Mouse (Mus musculus): ENCODE results near the gene Napepld. TPM values are rescaled to one million over a fixed set of nuclear protein-coding genes. Genes with fewer than 3 reads are reported as not detected.
A peak's percentile ranks its signal among the peaks of the same experiment; 100 is the strongest.

Napepld gene
- polyA plus RNA-seq, 1 experiment = 9.5 TPM

DNA sequence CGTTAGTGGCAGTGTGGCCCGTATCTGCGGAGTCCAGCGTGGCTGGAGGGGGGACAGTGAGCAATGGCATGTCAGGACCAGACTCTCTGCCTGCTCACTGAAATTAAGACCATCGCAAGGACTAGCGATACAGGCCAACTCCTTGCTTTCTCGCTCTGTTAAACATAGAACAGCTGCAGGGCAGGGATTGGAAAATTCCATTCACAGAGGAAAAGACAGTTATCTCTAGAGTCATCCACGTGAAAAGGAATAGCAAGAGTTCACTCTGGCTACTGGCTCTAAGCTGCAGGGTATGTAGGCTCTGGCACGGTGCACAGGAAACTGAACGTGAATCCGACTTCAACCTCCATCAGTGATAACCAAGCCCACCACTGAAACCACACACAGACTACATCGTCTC lies 26.2 kb downstream of the Napepld start:
- Histone ChIP-seq H3K4me3 (ENCODE audit: insufficient read depth, low read length) (no peak overlapping the region), H3K4me1 (ENCODE audit: control insufficient read depth, insufficient read depth, low read length) (peaks cover 1% of the 10 kb centered on the region; the same call in 1 of the 2 replicates), H3K27ac (ENCODE audit: insufficient read depth, low read length) (no peak overlapping the region)
- TF ChIP-seq CTCF (IDR thresholded peaks at IDR 0.05; ENCODE audit: extremely low read depth, insufficient read depth, low read length) (no peak), POLR2A (IDR thresholded peaks at IDR 0.05; ENCODE audit: extremely low read depth, insufficient read depth, low read length) (no peak)

DNA sequence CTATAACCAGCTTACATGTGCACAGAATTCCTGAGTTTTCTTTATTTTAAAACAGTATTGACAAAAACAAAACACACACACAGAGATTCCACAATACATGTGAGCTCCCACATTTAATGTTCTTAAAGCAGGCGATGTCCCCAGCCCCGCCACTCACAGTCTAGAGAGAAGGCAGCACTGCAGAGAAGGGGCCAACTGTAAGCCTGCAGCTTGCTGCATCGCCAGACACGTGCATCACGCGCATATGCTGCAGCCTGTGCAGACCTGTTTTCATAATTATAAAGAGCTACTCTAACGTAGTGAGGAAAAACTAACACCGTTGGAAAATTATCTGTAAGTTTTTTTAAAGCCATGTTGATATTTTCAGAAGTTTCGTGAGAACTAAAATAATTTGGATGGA lies 27.5 kb downstream of the Napepld start:
- H3K4me3 ChIP-seq (ENCODE audit: insufficient read depth, low read length) = no peak overlapping the region
- TF ChIP-seq POLR2A (IDR thresholded peaks at IDR 0.05; ENCODE audit: extremely low read depth, insufficient read depth, low read length) = no peak
- TF ChIP-seq CTCF (IDR thresholded peaks at IDR 0.05; ENCODE audit: extremely low read depth, insufficient read depth, low read length) = no peak
- no peaks in the 10 kb centered on the region for H3K4me1 ChIP-seq (ENCODE audit: control insufficient read depth, insufficient read depth, low read length)
- no peak overlapping the region for H3K27ac ChIP-seq (ENCODE audit: insufficient read depth, low read length)

DNA sequence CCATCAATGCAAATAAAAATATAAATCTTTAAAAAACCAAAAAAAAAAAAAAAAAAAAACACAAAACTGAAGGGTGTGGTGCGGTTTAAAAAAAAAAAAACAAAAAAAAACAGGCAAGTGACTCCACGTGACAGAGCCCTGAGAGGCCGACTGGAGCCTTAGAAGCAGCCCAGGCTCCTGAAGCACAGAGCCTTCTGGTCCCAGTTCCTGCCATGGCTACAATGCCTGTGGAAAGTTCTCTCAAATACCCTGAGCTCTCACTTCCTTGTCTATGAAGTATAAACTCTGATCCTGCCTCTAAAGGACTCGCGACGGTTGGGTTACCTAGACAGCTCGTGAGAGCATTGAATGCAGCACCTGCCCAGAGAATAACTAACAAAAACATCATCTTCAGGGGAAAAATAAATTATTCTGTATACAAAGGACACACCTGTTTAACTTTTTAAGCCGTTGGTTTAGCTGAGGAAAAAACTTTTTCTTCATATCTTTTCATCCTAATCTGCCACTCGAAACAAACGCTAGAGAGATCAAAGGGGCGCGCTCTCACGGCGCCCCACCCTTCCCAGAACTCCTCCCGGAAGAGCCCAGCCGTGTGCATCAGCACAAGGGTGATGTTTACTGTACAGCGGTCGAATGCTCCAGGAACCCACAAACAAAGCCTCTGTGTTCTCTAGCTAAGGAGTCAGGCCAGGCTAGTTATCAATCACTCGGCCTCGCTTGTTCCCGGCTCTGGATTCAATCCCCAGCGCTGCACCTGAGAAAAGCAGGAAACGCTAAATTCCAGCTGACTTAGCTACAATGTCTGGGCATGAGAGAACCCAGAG lies 28.2 kb downstream of the Napepld start:
- 0 out of 2 replicates have a peak overlapping the region, but pooled peaks have one; percentile 34 for H3K27ac ChIP-seq (ENCODE audit: insufficient read depth, low read length)
- no peak for TF ChIP-seq POLR2A (IDR thresholded peaks at IDR 0.05; ENCODE audit: extremely low read depth, insufficient read depth, low read length)
- TF ChIP-seq CTCF (IDR thresholded peaks at IDR 0.05; ENCODE audit: extremely low read depth, insufficient read depth, low read length) = no peak
- H3K4me3 ChIP-seq (ENCODE audit: insufficient read depth, low read length) = no peak overlapping the region
- no peaks in the 10 kb centered on the region for H3K4me1 ChIP-seq (ENCODE audit: control insufficient read depth, insufficient read depth, low read length)

DNA sequence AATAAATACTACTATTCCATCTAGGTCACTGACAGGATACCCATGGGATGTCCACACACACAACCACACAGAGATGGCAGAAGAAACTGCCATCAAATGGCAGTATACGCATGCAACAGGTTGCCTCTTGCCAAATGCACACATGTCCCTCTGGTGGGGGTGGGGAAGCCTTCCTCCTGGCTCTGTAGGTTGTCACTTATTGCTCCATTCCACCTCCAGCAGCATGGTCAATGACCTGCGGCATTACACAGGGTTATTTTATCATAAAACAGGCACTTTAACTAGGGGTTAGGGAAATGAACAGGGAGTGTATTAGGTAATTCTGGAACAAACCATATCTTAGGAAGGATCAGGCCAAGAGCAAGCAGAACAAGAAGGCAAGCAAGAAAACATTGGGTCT lies 31.9 kb downstream of the Napepld start:
- Histone ChIP-seq H3K4me1 (ENCODE audit: control insufficient read depth, insufficient read depth, low read length) (no peaks in the 10 kb centered on the region), H3K27ac (ENCODE audit: insufficient read depth, low read length) (no peak overlapping the region), H3K4me3 (ENCODE audit: insufficient read depth, low read length) (no peak overlapping the region)
- no peak for TF ChIP-seq POLR2A (IDR thresholded peaks at IDR 0.05; ENCODE audit: extremely low read depth, insufficient read depth, low read length)
- TF ChIP-seq CTCF (IDR thresholded peaks at IDR 0.05; ENCODE audit: extremely low read depth, insufficient read depth, low read length) = no peak

DNA sequence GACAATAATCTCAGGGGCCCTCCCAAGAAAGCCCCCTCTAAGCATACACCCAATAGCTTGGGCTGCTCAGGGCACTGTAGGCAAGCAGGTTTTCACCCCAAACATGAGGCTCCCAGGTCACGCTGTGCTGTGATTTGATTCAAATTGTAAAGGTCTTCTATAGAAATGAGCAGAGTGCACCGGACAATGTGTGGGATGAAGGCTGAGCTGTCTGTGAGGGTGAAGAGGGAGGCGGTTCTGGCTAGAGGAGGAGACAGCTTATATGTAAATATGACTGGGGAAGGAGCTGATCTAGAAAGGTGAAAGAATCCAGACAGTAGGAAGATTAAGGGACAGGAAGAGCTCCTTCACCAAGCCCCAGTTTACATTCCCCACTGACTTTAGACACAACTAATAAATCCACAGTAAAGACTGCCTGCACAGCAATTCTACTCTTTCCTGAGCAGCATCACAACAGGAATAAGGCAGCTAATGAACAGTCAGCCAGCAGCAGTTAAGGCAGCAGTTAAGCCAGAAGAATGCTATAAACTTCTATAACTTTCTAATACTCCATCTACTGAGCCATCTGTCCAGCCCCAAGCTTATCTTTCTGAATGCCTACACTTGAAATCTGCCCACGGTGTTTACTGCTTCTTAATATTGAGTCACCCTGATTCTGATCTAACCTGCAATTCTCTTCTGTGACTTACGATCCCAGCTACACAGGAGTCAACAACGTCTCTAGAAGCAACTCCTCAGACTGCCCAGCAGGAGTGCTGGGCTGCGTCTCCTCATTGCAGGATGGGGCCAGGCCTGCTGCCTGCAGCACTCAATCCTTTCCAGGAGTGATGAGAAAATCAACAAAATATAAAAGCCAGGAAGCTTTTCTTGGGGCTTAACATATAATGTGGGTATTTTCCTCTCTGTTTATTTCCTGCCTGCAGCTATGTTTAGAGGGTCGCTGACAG lies 33.7 kb downstream of the Napepld start:
- no peak overlapping the region for H3K27ac ChIP-seq (ENCODE audit: insufficient read depth, low read length)
- no peak for TF ChIP-seq POLR2A (IDR thresholded peaks at IDR 0.05; ENCODE audit: extremely low read depth, insufficient read depth, low read length)
- TF ChIP-seq CTCF (IDR thresholded peaks at IDR 0.05; ENCODE audit: extremely low read depth, insufficient read depth, low read length) = no peak
- no peaks in the 10 kb centered on the region for H3K4me1 ChIP-seq (ENCODE audit: control insufficient read depth, insufficient read depth, low read length)
- H3K4me3 ChIP-seq (ENCODE audit: insufficient read depth, low read length) = no peak overlapping the region

DNA sequence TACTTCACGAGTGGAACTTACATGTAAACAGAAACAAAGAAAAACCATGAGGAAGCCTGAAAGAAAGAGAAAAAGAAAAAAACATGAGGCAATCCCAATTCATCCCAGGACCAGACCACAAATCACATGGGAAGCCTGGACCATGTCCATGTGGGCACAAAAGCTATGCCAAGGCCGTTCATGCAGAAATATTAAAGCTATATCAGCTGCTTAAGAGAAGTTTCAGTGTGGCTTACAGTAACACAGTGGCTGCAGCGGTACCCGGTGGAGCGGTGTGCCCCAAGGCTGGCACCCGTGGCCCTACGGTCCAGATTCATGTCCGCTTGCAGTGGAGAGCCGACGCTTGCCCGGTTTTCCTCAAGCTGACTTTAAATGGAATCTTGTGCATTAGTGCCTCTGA lies 38.1 kb downstream of the Napepld start:
- Histone ChIP-seq H3K27ac (ENCODE audit: insufficient read depth, low read length) (no peak overlapping the region), H3K4me3 (ENCODE audit: insufficient read depth, low read length) (no peak overlapping the region), H3K4me1 (ENCODE audit: control insufficient read depth, insufficient read depth, low read length) (peaks cover 2% of the 10 kb centered on the region; the same call in 1 of the 2 replicates)
- TF ChIP-seq POLR2A (IDR thresholded peaks at IDR 0.05; ENCODE audit: extremely low read depth, insufficient read depth, low read length) (no peak), CTCF (IDR thresholded peaks at IDR 0.05; ENCODE audit: extremely low read depth, insufficient read depth, low read length) (no peak)

DNA sequence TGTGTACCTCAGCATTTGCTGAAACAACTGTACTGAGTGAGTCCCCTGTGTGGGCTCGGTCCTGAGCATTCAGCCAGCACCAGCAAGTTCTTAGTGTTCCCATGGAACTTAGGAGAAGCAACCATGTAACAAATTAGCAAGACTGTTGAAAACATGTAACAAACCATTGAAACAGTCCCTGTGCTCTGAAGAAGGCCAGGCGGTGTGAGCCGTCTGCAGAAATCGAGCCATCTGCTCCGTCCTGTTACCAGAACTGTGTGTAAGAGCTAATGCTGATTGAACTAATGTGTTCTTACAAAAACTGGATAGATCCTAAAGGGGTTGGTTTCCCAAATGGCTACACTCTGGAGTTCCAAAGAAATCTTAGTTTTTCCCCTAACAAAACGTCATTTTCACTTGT lies 40.3 kb downstream of the Napepld start:
- H3K27ac ChIP-seq (ENCODE audit: insufficient read depth, low read length) = no peak overlapping the region
- H3K4me1 ChIP-seq (ENCODE audit: control insufficient read depth, insufficient read depth, low read length) = peaks cover 5% of the 10 kb centered on the region; the same call in 1 of the 2 replicates
- TF ChIP-seq CTCF (IDR thresholded peaks at IDR 0.05; ENCODE audit: extremely low read depth, insufficient read depth, low read length) (no peak), POLR2A (IDR thresholded peaks at IDR 0.05; ENCODE audit: extremely low read depth, insufficient read depth, low read length) (no peak)
- H3K4me3 ChIP-seq (ENCODE audit: insufficient read depth, low read length) = no peak overlapping the region

DNA sequence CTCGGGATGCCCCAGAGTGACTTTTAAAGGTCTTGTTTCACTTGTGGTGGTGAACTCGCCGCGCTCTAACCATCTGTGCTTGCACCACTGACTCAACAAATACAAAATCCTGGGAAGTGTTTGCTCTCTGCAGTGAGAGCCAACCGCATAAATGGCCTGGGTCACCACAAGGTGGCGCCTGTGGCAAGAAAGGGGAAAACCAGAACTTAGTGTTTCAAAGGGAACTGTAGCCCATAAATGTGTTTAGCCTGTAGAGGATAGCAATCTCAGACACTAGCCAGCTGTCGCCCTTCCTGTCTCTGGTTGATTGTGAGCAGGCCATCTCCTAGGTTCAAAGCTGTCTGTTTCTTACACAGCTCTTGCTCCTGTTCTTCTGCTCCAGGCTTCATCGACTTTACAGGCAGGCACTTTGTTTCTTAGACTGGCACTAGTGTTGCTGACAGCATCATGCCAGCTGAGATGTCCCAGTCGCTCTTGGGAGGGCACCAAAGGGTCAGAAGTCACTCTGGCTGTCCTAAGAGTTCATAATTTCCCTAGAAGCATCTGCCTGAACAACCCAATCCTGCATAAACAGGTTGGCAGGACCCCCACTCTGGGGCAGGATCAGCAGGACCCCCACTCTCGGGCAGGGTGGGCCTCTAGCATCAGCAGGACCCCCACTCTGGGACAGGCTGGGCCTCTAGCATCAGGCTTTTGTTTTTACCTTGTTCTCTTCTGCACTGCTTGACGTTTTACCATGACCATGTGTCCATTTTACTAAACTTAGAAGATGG lies 42.4 kb downstream of the Napepld start:
- Histone ChIP-seq H3K27ac (ENCODE audit: insufficient read depth, low read length) (no peak overlapping the region), H3K4me1 (ENCODE audit: control insufficient read depth, insufficient read depth, low read length) (peaks cover 5% of the 10 kb centered on the region; the same call in 1 of the 2 replicates), H3K4me3 (ENCODE audit: insufficient read depth, low read length) (no peak overlapping the region)
- TF ChIP-seq POLR2A (IDR thresholded peaks at IDR 0.05; ENCODE audit: extremely low read depth, insufficient read depth, low read length) = no peak
- peak; percentile 84 for TF ChIP-seq CTCF (IDR thresholded peaks at IDR 0.05; ENCODE audit: extremely low read depth, insufficient read depth, low read length)

DNA sequence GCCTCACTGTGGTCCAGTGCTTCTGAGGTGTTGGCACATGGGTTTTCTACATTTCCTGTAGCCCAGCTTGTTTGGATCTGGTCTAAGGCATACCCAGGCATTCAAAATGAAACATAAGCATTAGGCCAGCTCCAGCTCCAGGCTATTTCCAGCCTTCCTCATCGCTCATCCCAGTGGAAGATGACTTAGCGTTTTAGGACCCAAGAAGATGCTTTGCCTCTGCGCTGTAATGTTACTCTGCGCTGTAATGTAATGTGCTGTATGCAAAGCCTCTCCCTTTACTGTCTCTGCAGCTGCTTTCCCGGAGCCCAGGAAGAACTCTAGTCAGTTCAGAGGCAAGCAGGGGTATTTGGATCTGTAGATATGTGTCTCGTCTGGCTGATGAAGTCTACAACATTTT lies 43.2 kb downstream of the Napepld start:
- Histone ChIP-seq H3K4me1 (ENCODE audit: control insufficient read depth, insufficient read depth, low read length) (peaks cover 5% of the 10 kb centered on the region; the same call in 1 of the 2 replicates), H3K4me3 (ENCODE audit: insufficient read depth, low read length) (no peak overlapping the region), H3K27ac (ENCODE audit: insufficient read depth, low read length) (no peak overlapping the region)
- no peak for TF ChIP-seq POLR2A (IDR thresholded peaks at IDR 0.05; ENCODE audit: extremely low read depth, insufficient read depth, low read length)
- TF ChIP-seq CTCF (IDR thresholded peaks at IDR 0.05; ENCODE audit: extremely low read depth, insufficient read depth, low read length) = no peak
